Mouse (Mus musculus) bone marrow macrophage, adult 2 months (primary cell): ENCODE measurements around the gene Ubash3b.

Experiments used
- CTCF ChIP-seq: IDR thresholded peaks from 2 replicates; pipeline ENCODE4 v1.5.1; 2012; ENCODE audit warnings: low read depth, mild to moderate bottlenecking, low read length, moderate library complexity
- POLR2A ChIP-seq: IDR thresholded peaks from 2 replicates; pipeline ENCODE4 v1.6.1; 2012; ENCODE audit warnings: mild to moderate bottlenecking, low read depth, low read length, borderline replicate concordance

- TF ChIP-seq CTCF (no peak), POLR2A (no peak)
Observed at GRCm38 (mm10) chr9:41143115-41143514, 18.4 kb downstream of the Ubash3b start.
